Mouse (Mus musculus) forebrain, embryonic 16.5 days (tissue): ENCODE results near the gene Frmd5. TPM values are rescaled to one million over a fixed set of nuclear protein-coding genes. Genes with fewer than 3 reads are reported as not detected.

Experiments used
- ATAC-seq: fragments of 200-750 bp; cut with Nextera tagmentation; 2 replicates; pipeline ENCODE4 v1.8.0; 2017; ENCODE audit warnings: mild to moderate bottlenecking, moderate library complexity
- H3K27ac ChIP-seq: fragments of 300-500 bp; sonication (generic); 2 replicates; pipeline ENCODE4 v1.5.1; 2014; ENCODE audit warnings: low read length, control low read depth
- H3K27me3 ChIP-seq: fragments of 300-500 bp; sonication (generic); replicated peaks from 2 replicates; pipeline ENCODE4 v1.6.1; 2014; ENCODE audit warnings: low read length; ENCODE audit not compliant: control insufficient read depth, insufficient read depth
- H3K36me3 ChIP-seq: fragments of 300-500 bp; sonication (generic); 2 replicates; pipeline ENCODE4 v1.6.1; 2014; ENCODE audit not compliant: control insufficient read depth, insufficient read depth
- H3K4me1 ChIP-seq: fragments of 300-500 bp; sonication (generic); replicated peaks from 2 replicates; pipeline ENCODE4 v1.6.1; 2014; ENCODE audit warnings: low read length; ENCODE audit not compliant: control insufficient read depth, insufficient read depth
- H3K4me2 ChIP-seq: fragments of 300-500 bp; sonication (generic); 2 replicates; pipeline ENCODE4 v1.6.1; 2014; ENCODE audit warnings: mild to moderate bottlenecking, low read length, control low read depth
- H3K4me3 ChIP-seq: fragments of 300-500 bp; sonication (generic); replicated peaks from 2 replicates; pipeline ENCODE4 v1.5.1; 2014; ENCODE audit warnings: mild to moderate bottlenecking, low read length, control low read depth
- H3K9ac ChIP-seq: fragments of 300-500 bp; sonication (generic); replicated peaks from 2 replicates; pipeline ENCODE4 v1.6.1; 2014; ENCODE audit warnings: low read depth, low read length, control low read depth
- H3K9me3 ChIP-seq: fragments of 300-500 bp; sonication (generic); 2 replicates; pipeline ENCODE4 v1.6.1; 2016; ENCODE audit warnings: low read length; ENCODE audit not compliant: control insufficient read depth
- WGBS: fragments of 180-500 bp; shearing (Covaris S2); extraction: QIAGEN DNeasy Blood & Tissue Kit; methylation state at CpG from one replicate; pipeline ENCODE4 v1.1.7; 2014; 5-methylcytosine and 5-hydroxymethylcytosine counted together
- polyA plus RNA-seq: library from polyadenylated mRNA; unstranded; fragments of >200 nt; fragmentation: Nextera tagmentation; extraction: Ambion mirVana; gene quantifications from 2 replicates; pipeline ENCODE4 v1.2.1, GENCODE M21; 2015

Gene Frmd5
- polyA plus RNA-seq, 1 experiment from 2014 or later: 34.9 TPM

DNA sequence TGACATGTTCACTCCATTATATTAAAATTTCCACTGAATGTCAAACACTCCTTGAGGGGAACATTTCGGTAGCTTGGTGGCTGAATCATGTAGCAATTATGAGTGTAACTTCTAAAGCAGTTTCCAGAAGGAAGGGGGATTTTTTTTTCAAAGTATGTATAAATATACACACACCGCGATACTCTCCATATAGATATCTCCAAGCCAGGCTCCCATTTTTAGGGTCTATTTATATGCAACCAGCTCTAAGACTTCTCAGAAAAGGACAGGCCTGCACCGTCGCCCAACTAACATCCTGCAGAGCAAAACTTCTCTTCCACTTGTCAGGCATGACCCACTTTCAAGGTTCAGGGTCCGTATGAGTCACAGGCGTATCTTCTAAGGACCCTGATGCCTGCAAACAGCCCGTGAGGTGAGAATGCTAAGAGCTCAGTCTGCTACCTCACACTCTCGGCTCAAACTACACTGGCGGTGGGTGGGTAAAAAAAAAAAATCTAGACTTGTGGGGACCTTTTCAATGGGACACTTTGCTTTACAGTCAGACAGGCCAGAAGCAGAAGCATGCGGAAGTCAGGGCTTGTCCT, 197.7 kb downstream of the Frmd5 start:
- Histone ChIP-seq H3K36me3 (no peaks in the 10 kb centered on the region), H3K4me2 (no peak overlapping the region), H3K4me3 (no peak overlapping the region), H3K27me3 (no peaks in the 10 kb centered on the region), H3K9me3 (no peaks in the 10 kb centered on the region), H3K9ac (no peak overlapping the region), H3K4me1 (peaks cover 7% of the 10 kb centered on the region; the same call in 1 of the 2 replicates), H3K27ac (no peak overlapping the region)
- ATAC-seq: no peak
- WGBS: 89% methylated on average over 11 of the region's 11 CpGs

DNA sequence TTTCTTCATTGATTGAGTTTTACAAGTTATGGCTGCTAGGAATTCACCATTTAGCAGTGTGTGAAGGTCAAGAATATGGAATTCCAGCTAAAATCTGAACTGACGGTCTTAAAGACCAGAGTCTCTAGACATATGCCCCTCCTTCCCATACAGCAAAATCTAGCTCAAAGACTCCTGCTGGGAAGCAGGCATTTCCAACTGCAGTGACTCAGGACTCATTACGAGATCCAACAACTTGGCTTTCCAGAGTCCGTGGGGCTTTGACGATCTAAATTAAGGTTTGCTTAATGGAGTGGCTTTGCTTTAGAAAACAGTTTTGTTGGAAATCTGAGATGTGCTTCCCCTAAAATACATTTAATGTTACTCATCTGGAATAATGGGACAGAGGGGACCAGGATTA, 204.5 kb downstream of the Frmd5 start:
- H3K4me1 ChIP-seq: no peaks in the 10 kb centered on the region
- no peak for ATAC-seq
- WGBS: 11% methylated on average over 4 of the region's 4 CpGs
- H3K9ac ChIP-seq: no peak overlapping the region
- no peaks in the 10 kb centered on the region for H3K9me3 ChIP-seq
- no peaks in the 10 kb centered on the region for H3K27me3 ChIP-seq
- H3K27ac ChIP-seq: no peak overlapping the region
- H3K36me3 ChIP-seq: no peaks in the 10 kb centered on the region
- no peak overlapping the region for H3K4me2 ChIP-seq
- H3K4me3 ChIP-seq: no peak overlapping the region

DNA sequence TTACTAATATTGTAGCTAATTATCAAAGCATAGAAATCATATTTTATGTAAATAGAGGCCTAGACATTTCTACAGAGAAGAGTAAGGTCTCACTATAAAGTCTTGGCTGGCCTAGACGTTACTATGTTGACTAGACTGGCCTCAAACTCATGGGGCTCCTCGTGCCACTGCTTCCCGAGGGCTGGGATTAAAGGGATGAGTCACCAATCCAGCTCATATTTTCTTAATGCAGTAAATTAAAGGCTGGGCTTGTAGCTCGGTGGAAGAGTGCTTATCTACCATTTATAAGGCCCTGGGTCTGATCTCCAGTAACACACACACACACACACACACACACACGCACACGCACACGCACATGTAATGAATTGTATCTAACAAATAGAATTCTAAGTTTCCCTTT, 205.3 kb downstream of the Frmd5 start:
- Histone ChIP-seq H3K27ac (no peak overlapping the region), H3K4me2 (no peak overlapping the region), H3K9me3 (no peaks in the 10 kb centered on the region), H3K9ac (no peak overlapping the region), H3K36me3 (no peaks in the 10 kb centered on the region), H3K4me3 (no peak overlapping the region), H3K4me1 (no peaks in the 10 kb centered on the region), H3K27me3 (no peaks in the 10 kb centered on the region)
- WGBS: 61% methylated on average over 7 of the region's 7 CpGs
- ATAC-seq: no peak

- Histone ChIP-seq H3K9ac (no peak overlapping the region), H3K9me3 (no peaks in the 10 kb centered on the region), H3K27me3 (no peaks in the 10 kb centered on the region), H3K36me3 (no peaks in the 10 kb centered on the region), H3K4me3 (no peak overlapping the region), H3K4me2 (no peak overlapping the region), H3K4me1 (no peaks in the 10 kb centered on the region), H3K27ac (no peak overlapping the region)
- WGBS: 87% methylated on average over 8 of the region's 8 CpGs
- ATAC-seq: no peak
Measured at GRCm38 (mm10) chr2:121600736-121601135, 206.2 kb downstream of the Frmd5 start.

- WGBS: 78% methylated on average over 7 of the region's 7 CpGs
- Histone ChIP-seq H3K4me1 (peaks cover 8% of the 10 kb centered on the region), H3K9ac (no peak overlapping the region), H3K27me3 (no peaks in the 10 kb centered on the region), H3K36me3 (no peaks in the 10 kb centered on the region), H3K27ac (no peak overlapping the region), H3K4me3 (no peak overlapping the region), H3K4me2 (no peak overlapping the region), H3K9me3 (no peaks in the 10 kb centered on the region)
- ATAC-seq: no peak
Measured at GRCm38 (mm10) chr2:121598249-121598648, 208.6 kb downstream of the Frmd5 start.

DNA sequence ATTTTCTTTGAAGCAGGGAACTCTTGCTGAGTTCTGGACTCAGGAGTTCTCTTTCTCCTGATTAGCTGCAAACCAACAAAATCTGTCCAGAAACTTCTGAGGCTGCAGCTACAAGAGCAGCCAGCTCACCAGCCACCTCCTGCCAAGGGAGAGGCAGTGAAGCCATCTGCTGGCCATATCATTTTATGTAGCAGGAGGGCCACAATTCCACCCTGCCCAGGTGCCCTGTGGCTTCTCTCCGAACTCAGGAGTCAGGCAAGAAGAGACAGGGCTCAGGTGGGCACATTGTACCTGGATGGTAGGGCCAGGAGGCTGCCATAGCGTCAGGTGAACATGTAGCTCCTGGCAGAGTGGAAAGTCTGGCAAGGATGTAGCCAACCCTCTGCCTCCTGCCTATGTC, 210.3 kb downstream of the Frmd5 start:
- 86% methylated on average over 2 of the region's 2 CpGs for WGBS
- Histone ChIP-seq H3K27me3 (no peaks in the 10 kb centered on the region), H3K4me2 (no peak overlapping the region), H3K27ac (no peak overlapping the region), H3K4me1 (peaks cover 8% of the 10 kb centered on the region), H3K4me3 (no peak overlapping the region), H3K9ac (no peak overlapping the region), H3K9me3 (no peaks in the 10 kb centered on the region), H3K36me3 (no peaks in the 10 kb centered on the region)
- no peak for ATAC-seq

DNA sequence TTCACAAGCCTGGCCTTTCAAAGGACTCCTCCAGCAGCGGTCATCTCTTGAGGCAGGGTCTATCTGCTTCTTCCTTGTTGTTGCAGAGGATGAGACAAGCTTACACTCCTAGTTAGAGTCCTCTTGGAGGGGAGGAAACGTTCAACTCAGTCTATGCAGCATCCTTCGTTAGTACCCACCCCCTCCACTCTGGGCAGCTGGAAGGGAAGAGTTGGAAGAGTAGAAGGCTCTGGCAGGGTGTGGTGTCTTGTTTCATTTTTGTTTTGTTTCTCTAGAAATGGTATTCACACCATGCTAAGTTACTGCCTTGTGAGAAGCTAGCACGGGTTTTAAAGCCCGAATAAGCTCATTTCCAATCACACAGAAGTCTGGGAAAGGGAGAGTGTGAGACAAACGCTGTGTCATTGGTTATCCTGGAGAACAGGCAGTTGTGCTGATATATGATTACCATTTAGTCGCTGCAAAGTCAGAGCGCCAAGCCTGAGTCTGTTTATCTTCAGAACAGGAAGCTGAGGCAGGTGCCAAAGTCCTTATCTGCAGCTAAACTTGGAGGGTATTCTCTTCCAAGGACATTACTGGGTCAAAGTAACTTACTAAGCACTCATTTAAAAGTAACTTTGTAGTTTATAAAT, 212.1 kb downstream of the Frmd5 start:
- Histone ChIP-seq H3K4me2 (no peak overlapping the region), H3K27me3 (no peaks in the 10 kb centered on the region), H3K4me1 (peaks cover 8% of the 10 kb centered on the region), H3K9me3 (no peaks in the 10 kb centered on the region), H3K36me3 (no peaks in the 10 kb centered on the region), H3K9ac (no peak overlapping the region), H3K27ac (no peak overlapping the region), H3K4me3 (no peak overlapping the region)
- ATAC-seq: no peak
- WGBS: 54% methylated on average over 8 of the region's 8 CpGs

DNA sequence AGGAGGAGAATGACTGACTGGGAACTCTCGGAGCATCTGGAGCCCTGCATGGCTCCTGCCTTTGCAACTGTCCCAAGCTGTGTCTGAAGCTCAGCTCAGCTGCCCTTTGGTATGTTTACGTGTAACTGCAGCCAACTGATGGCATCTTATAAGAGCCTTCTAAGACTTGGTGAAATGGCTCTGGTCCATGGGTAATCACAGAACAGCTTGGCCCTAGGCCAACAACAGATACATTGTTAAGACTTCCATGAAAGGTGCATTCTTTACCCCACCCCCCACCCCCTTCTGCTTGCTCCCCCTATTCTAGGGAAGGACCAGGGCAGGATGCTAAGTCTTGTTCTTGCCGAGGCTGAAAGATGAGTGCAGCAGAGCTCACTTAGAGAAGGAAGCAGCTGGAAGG, 212.8 kb downstream of the Frmd5 start:
- Histone ChIP-seq H3K9ac (no peak overlapping the region), H3K9me3 (no peaks in the 10 kb centered on the region), H3K4me2 (no peak overlapping the region), H3K4me3 (no peak overlapping the region), H3K27ac (no peak overlapping the region), H3K36me3 (no peaks in the 10 kb centered on the region), H3K4me1 (peaks cover 8% of the 10 kb centered on the region), H3K27me3 (no peaks in the 10 kb centered on the region)
- ATAC-seq: no peak
- 37% methylated on average over 3 of the region's 3 CpGs for WGBS

- H3K9ac ChIP-seq: no peak overlapping the region
- peak overlapping the region; percentile 17; the same call in 1 of the 2 replicates for H3K27ac ChIP-seq
- peak; percentile 67 for ATAC-seq
- no peak overlapping the region for H3K4me3 ChIP-seq
- no peaks in the 10 kb centered on the region for H3K36me3 ChIP-seq
- no peaks in the 10 kb centered on the region for H3K27me3 ChIP-seq
- WGBS: 33% methylated on average over 4 of the region's 4 CpGs
- peaks cover 21% of the 10 kb centered on the region for H3K4me1 ChIP-seq
- H3K9me3 ChIP-seq: no peaks in the 10 kb centered on the region
- H3K4me2 ChIP-seq: no peak overlapping the region
Measured at GRCm38 (mm10) chr2:121588309-121588694, 218.6 kb downstream of the Frmd5 start.
